Mouse (Mus musculus) midbrain, postnatal 0 days (tissue): Measurements from ENCODE around the gene Smco2. TPM values are rescaled to one million over a fixed set of nuclear protein-coding genes. Genes with fewer than 3 reads are reported as not detected.

Source experiments
- ATAC-seq: fragments of 200-750 bp; cut with Nextera tagmentation; 2 replicates; pipeline ENCODE4 v1.8.0; 2017; ENCODE audit warnings: moderate number of reproducible peaks, mild to moderate bottlenecking, moderate TSS enrichment, moderate library complexity; ENCODE audit not compliant: low FRiP score
- DNase-seq: peaks from one replicate; pipeline ENCODE4 v3.0.0-alpha.2; 2015; ENCODE audit warnings: low spot score
- H3K27ac ChIP-seq: fragments of 300-500 bp; sonication (generic); 2 replicates; pipeline ENCODE4 v1.5.1; 2014; ENCODE audit warnings: low read depth, mild to moderate bottlenecking, low read length, mixed read lengths
- H3K27me3 ChIP-seq: fragments of 300-500 bp; sonication (generic); 2 replicates; pipeline ENCODE4 v1.6.1; 2014; ENCODE audit warnings: low read length, control low read depth, mixed read lengths; ENCODE audit not compliant: insufficient read depth
- H3K36me3 ChIP-seq: fragments of 300-500 bp; sonication (generic); 2 replicates; pipeline ENCODE4 v1.6.1; 2014; ENCODE audit warnings: low read length, control low read depth, mixed read lengths; ENCODE audit not compliant: insufficient read depth
- H3K4me1 ChIP-seq: fragments of 300-500 bp; sonication (generic); 2 replicates; pipeline ENCODE4 v1.6.1; 2014; ENCODE audit warnings: mild to moderate bottlenecking, control low read depth, antibody characterized with exemption, low read length, mixed read lengths; ENCODE audit not compliant: insufficient read depth
- H3K4me2 ChIP-seq: fragments of 300-500 bp; sonication (generic); 2 replicates; pipeline ENCODE4 v1.6.1; 2014; ENCODE audit warnings: low read depth, mild to moderate bottlenecking, low read length, mixed read lengths; ENCODE audit not compliant: poor library complexity, severe bottlenecking
- H3K4me3 ChIP-seq: fragments of 300-500 bp; sonication (generic); 2 replicates; pipeline ENCODE4 v1.5.1; 2014; ENCODE audit warnings: low read depth, mild to moderate bottlenecking, low read length, moderate library complexity
- H3K9ac ChIP-seq: fragments of 300-500 bp; sonication (generic); replicated peaks from 2 replicates; pipeline ENCODE4 v1.6.1; 2014; ENCODE audit warnings: mild to moderate bottlenecking, low read length, moderate library complexity, mixed read lengths; ENCODE audit not compliant: poor library complexity, severe bottlenecking
- H3K9me3 ChIP-seq: fragments of 300-500 bp; sonication (generic); 2 replicates; pipeline ENCODE4 v1.6.1; 2016; ENCODE audit warnings: low read length, control low read depth
- CTCF ChIP-seq: IDR thresholded peaks from 2 replicates; pipeline ENCODE4 v1.5.1; 2016; ENCODE audit warnings: antibody characterized with exemption, mild to moderate bottlenecking
- WGBS: fragments of 180-500 bp; shearing (Covaris S2); extraction: QIAGEN DNeasy Blood & Tissue Kit; methylation state at CpG from one replicate; pipeline ENCODE4 v1.1.7; 2014; 5-methylcytosine and 5-hydroxymethylcytosine counted together
- polyA plus RNA-seq: library from polyadenylated mRNA; unstranded; fragments of >200 nt; fragmentation: Nextera tagmentation; extraction: Ambion mirVana; gene quantifications from 2 replicates; pipeline ENCODE4 v1.2.1, GENCODE M21; 2015
- total RNA-seq: library from RNA; depleted of rRNA; stranded (reverse); fragments of >200 nt; gene quantifications from 2 replicates; pipeline ENCODE4 v1.2.3, GENCODE M21; 2014

The Smco2 gene
- total and polyA plus RNA-seq, 2 experiments from 2014 or later: not detected

GRCm38 (mm10) chr6:146898709-146899108, 48.8 kb downstream of the Smco2 start:
- Histone ChIP-seq H3K4me2 (no peak overlapping the region), H3K36me3 (no peaks in the 10 kb centered on the region), H3K4me3 (no peak overlapping the region), H3K27me3 (no peaks in the 10 kb centered on the region), H3K4me1 (0 out of 2 replicates have a peak, but pooled peaks cover 2% of the 10 kb centered on the region), H3K27ac (no peak overlapping the region), H3K9ac (no peak overlapping the region), H3K9me3 (no peaks in the 10 kb centered on the region)
- TF ChIP-seq CTCF: no peak
- WGBS: 89% methylated on average over 6 of the region's 6 CpGs
- ATAC-seq: no peak
- DNase-seq: no peak

- Histone ChIP-seq H3K27me3 (no peaks in the 10 kb centered on the region), H3K4me1 (0 out of 2 replicates have a peak, but pooled peaks cover 2% of the 10 kb centered on the region), H3K27ac (no peak overlapping the region), H3K4me2 (no peak overlapping the region), H3K36me3 (no peaks in the 10 kb centered on the region), H3K4me3 (no peak overlapping the region), H3K9me3 (no peaks in the 10 kb centered on the region), H3K9ac (no peak overlapping the region)
- ATAC-seq (no peak), DNase-seq (no peak)
- no peak for TF ChIP-seq CTCF
- 86% methylated on average over 2 of the region's 2 CpGs for WGBS
Measured at GRCm38 (mm10) chr6:146899647-146900046, 49.7 kb downstream of the Smco2 start.

GRCm38 (mm10) chr6:146901929-146902328, 52.0 kb downstream of the Smco2 start:
- H3K9me3 ChIP-seq: no peaks in the 10 kb centered on the region
- WGBS: 96% methylated on average over 4 of the region's 4 CpGs

GRCm38 (mm10) chr6:146903632-146904031, 53.7 kb downstream of the Smco2 start:
- no peaks in the 10 kb centered on the region for H3K27me3 ChIP-seq
- H3K9me3 ChIP-seq: no peaks in the 10 kb centered on the region
- 93% methylated on average over 2 of the region's 2 CpGs for WGBS
- no peak overlapping the region for H3K4me2 ChIP-seq
- H3K9ac ChIP-seq: no peak overlapping the region
- no peak for TF ChIP-seq CTCF
- ATAC-seq (no peak), DNase-seq (no peak)
- no peak overlapping the region for H3K27ac ChIP-seq
- H3K36me3 ChIP-seq: no peaks in the 10 kb centered on the region
- 0 out of 2 replicates have a peak, but pooled peaks cover 2% of the 10 kb centered on the region for H3K4me1 ChIP-seq
- H3K4me3 ChIP-seq: no peak overlapping the region

More at GRCm38 (mm10) chr6:146901929-146902328, 52.0 kb downstream of the Smco2 start:
- no peak overlapping the region for H3K9ac ChIP-seq
- no peak for DNase-seq
- no peaks in the 10 kb centered on the region for H3K36me3 ChIP-seq
- no peaks in the 10 kb centered on the region for H3K27me3 ChIP-seq
- H3K4me3 ChIP-seq: no peak overlapping the region
- 0 out of 2 replicates have a peak, but pooled peaks cover 2% of the 10 kb centered on the region for H3K4me1 ChIP-seq
- no peak for ATAC-seq
- TF ChIP-seq CTCF: no peak
- no peak overlapping the region for H3K4me2 ChIP-seq
- no peak overlapping the region for H3K27ac ChIP-seq

DNA sequence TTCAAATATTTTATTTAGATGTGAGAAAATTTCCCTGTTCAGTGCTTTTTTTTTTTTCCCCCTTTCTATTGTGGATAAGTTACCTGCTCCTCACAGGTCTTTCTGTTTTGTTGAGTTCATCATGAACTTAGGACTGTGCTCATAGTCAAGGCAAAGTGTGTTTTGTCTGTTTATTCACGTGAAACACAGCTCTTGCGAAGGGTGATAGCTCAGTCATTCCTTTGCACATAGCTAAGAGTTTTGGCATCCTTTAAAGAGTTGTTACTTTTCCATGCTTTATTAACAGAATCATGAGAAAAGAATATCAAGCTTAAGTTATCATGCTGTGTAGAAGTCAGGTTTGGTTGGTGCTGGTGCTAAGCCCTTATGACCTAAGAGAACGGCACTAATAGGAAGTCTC, 54.8 kb downstream of the Smco2 start:
- H3K4me2 ChIP-seq: no peak overlapping the region
- no peak overlapping the region for H3K4me3 ChIP-seq
- H3K27me3 ChIP-seq: no peaks in the 10 kb centered on the region
- H3K9me3 ChIP-seq: no peaks in the 10 kb centered on the region
- ATAC-seq (no peak), DNase-seq (no peak)
- no peak for TF ChIP-seq CTCF
- H3K9ac ChIP-seq: no peak overlapping the region
- no peaks in the 10 kb centered on the region for H3K36me3 ChIP-seq
- WGBS: 71% methylated on average over 3 of the region's 3 CpGs
- no peak overlapping the region for H3K27ac ChIP-seq
- H3K4me1 ChIP-seq: no peaks in the 10 kb centered on the region

GRCm38 (mm10) chr6:146906000-146906786, 56.3 kb downstream of the Smco2 start:
- Histone ChIP-seq H3K4me2 (no peak overlapping the region), H3K36me3 (no peaks in the 10 kb centered on the region), H3K9me3 (no peaks in the 10 kb centered on the region), H3K4me3 (no peak overlapping the region), H3K27ac (no peak overlapping the region), H3K4me1 (no peaks in the 10 kb centered on the region), H3K9ac (no peak overlapping the region), H3K27me3 (no peaks in the 10 kb centered on the region)
- ATAC-seq: no peak
- TF ChIP-seq CTCF: no peak
- WGBS: 88% methylated on average over 3 of the region's 3 CpGs
- no peak for DNase-seq
